Mouse (Mus musculus) Patski (cell line): ENCODE measurements around the gene Hdgfl2. TPM values are rescaled to one million over a fixed set of nuclear protein-coding genes. Genes with fewer than 3 reads are reported as not detected.

Source experiments
- ATAC-seq: fragments of 100-300 bp; one replicate; pipeline ENCODE4 v1.8.0; 2021
- CTCF ChIA-PET: fragments of 350-600 bp; sonication (Branson Sonifier 250); formaldehyde crosslinking; loops from one replicate; lab custom pipeline; 2022; ENCODE audit warnings: inconsistent platforms; lab: Charles Lee
- POLR2A ChIA-PET: fragments of 350-600 bp; sonication (Branson Sonifier 250); formaldehyde crosslinking; loops from one replicate; lab custom pipeline; 2022; ENCODE audit warnings: antibody characterized with exemption, inconsistent platforms; lab: Charles Lee
- DNase-seq: peaks from one replicate; pipeline ENCODE4 v3.0.0-alpha.2; 2011; ENCODE audit warnings: low read depth, low spot score
- H3K27me3 ChIP-seq: fragments of 371-371 bp; one replicate; pipeline ENCODE4 v1.5.1; 2021
- CTCF ChIP-seq: fragments of 100-300 bp; IDR thresholded peaks from one replicate; pipeline ENCODE4 v1.5.1; 2021
- in situ Hi-C: fragments of 300-500 bp; cut with MboI; formaldehyde crosslinking; loops from 3 replicates; pipeline ENCODE4 v1.11.1; 2018; ENCODE audit warnings: low pct_unique_long_range_greater_than_20kb, mixed read lengths
- polyA plus RNA-seq: library from polyadenylated mRNA; unstranded; gene quantifications from one replicate; pipeline ENCODE4 v1.2.3, GENCODE M21; 2021

The Hdgfl2 gene
- polyA plus RNA-seq, 1 experiment from 2014 or later: 117 TPM

DNA sequence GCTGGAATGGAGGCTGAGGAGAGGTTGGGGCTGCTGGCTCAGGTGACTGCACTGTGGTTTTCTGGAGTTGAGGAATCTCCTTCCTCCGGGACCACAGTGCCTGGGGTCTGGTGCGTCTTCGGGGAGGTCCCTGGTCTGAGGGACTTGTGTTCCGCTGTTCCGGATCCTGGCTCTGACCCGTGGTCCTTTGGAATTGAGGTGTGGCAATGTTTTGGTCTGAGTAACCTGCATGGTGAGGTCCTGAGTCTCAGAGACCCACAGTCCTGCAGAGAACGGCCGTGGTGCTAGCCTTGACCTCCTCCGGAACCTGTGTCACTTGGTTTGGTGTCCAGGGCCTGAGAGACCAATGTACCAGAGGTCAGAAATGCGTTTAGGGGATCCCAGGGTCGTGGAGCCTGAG lies 487 bp downstream of the Hdgfl2 start:
- ChIA-PET CTCF (interaction anchor here (1.3 kb wide), 1 partner anchor 43 kb away, joined by 5 read pairs; the partner anchor contains the start of gene Sh3gl1), POLR2A (no interaction called here)
- in situ Hi-C loops: no loop called here
- ATAC-seq (no peak), DNase-seq (no peak)
- TF ChIP-seq CTCF: no peak
- H3K27me3 ChIP-seq: no peaks in the 10 kb centered on the region

DNA sequence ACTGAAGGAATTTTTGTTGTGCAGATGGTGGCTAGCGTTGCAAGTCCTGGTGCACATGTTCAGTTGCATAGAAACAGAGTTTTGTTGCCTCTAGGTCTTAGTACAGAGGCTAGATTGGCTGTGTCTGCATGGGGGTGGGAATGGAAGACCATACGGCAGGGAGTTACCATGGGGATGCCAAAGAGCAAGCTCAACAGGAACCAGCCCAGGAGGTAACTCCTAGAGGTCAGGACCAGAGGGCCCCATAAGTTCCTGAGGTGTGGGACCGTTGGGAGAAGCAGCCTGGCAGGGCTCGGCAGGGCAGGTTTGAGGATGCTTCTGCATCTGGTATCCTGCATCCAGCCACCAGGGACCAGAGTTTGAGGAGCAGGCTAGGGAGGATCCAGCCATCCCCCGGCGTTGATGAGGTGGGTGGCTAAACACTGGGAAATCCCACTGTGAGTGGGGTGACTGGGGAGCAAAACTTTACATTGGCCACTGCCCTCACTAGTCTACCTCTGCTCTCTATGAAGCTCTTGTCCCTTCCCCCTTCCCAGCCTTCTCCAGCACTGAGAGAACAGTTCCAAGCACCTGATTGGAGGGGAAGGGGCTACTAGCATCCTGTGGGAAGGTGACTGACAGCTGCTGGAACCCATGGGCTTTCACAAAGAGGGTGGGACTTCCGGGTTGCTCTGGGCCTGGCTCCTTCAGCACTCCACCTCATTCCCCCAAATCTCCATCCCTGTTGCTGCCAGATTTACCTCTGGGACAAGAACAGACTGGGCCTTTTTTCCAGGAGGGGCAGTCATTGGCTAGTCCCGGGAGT lies 1.5 kb downstream of the Hdgfl2 start:
- DNase-seq: peak; percentile 44
- peak; percentile 41 for ATAC-seq
- POLR2A ChIA-PET: interaction anchor here (1.1 kb wide), 1 partner anchor 10 kb away, joined by 3 read pairs; no protein-coding TSS in a partner anchor

GRCm38 (mm10) chr17:56092312-56092711 lies 12.9 kb downstream of the Hdgfl2 start:
- ATAC-seq: no peak
- POLR2A ChIA-PET: interaction anchor here (1.0 kb wide), 2 partner anchors 9 to 10 kb away, joined by 3 to 9 read pairs; no protein-coding TSS in a partner anchor
- CTCF ChIA-PET: interaction anchor here (0.7 to 2.0 kb wide), 2 partner anchors 9 kb away, joined by 3 to 7 read pairs; no protein-coding TSS in a partner anchor

More for the DNA sequence above, 1.5 kb downstream of the Hdgfl2 start:
- TF ChIP-seq CTCF: no peak
- H3K27me3 ChIP-seq: no peaks in the 10 kb centered on the region
- in situ Hi-C loops: no loop called here
- CTCF ChIA-PET: interaction anchor here (1.1 to 1.3 kb wide), 2 partner anchors 9 to 10 kb away, joined by 3 read pairs; no protein-coding TSS in a partner anchor

DNA sequence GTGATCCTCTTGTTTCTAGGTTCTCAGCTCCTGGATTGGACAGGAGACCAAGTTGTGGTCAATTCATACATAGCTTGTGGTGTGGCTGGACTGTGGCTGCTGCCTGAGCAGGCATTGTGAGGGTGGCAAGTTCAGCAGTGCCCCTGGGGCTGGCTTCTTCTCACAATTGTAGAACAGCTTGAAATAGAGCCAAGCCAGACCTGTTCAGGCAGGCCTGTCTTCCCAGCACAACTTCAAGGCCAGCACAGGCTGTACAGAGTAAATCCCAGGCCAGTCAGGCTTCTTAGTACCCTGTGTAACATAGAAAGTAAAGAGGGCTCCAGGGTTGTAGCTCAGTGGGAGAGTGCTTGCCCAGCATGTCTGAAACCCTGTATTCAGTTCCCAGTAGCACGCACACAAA lies 13.4 kb downstream of the Hdgfl2 start:
- in situ Hi-C loops: no loop called here
- no peak for ATAC-seq
- ChIA-PET POLR2A (interaction anchor here (1.0 kb wide), 2 partner anchors 9 to 10 kb away, joined by 3 to 9 read pairs; no protein-coding TSS in a partner anchor), CTCF (interaction anchor here (0.7 to 2.0 kb wide), 2 partner anchors 9 to 10 kb away, joined by 3 to 7 read pairs; no protein-coding TSS in a partner anchor)
- TF ChIP-seq CTCF: no peak
- DNase-seq: no peak
- H3K27me3 ChIP-seq: no peaks in the 10 kb centered on the region

More at GRCm38 (mm10) chr17:56092312-56092711, 12.9 kb downstream of the Hdgfl2 start:
- in situ Hi-C loops: no loop called here
- no peaks in the 10 kb centered on the region for H3K27me3 ChIP-seq
- no peak for TF ChIP-seq CTCF
- no peak for DNase-seq

- ChIA-PET POLR2A (no interaction called here), CTCF (interaction anchor here (1.1 kb wide), 1 partner anchor 10 kb away, joined by 3 read pairs; no protein-coding TSS in a partner anchor)
- H3K27me3 ChIP-seq: no peaks in the 10 kb centered on the region
- DNase-seq (no peak), ATAC-seq (no peak)
- no peak for TF ChIP-seq CTCF
- in situ Hi-C loops: no loop called here
Measured at GRCm38 (mm10) chr17:56096883-56097282, 17.4 kb downstream of the Hdgfl2 start.

DNA sequence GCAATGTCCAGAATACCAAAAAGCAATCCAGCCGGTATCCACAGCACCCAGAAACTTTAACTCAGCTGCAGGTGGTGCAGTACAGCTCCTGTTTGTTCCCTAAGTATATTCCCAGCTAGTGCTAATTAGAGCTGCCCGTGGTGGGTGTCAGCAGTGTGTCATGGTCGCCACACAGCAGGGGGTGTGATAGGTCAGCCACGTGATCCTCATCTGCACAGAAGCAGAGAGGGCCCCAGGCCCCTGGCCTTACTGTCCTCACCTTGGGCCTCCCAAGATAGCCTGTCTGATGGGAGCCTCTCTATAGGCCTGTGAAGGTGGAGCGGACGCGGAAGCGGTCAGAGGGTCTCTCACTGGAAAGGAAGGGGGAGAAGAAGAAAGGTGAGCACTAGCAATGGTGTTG lies 18.7 kb downstream of the Hdgfl2 start:
- ATAC-seq (no peak), DNase-seq (no peak)
- ChIA-PET CTCF (interaction anchor here (1.1 kb wide), 1 partner anchor 11 kb away, joined by 3 read pairs; no protein-coding TSS in a partner anchor), POLR2A (interaction anchor here (0.9 kb wide), 1 partner anchor 77 kb away, joined by 3 read pairs; no protein-coding TSS in a partner anchor)
- H3K27me3 ChIP-seq: no peaks in the 10 kb centered on the region
- no peak for TF ChIP-seq CTCF
- in situ Hi-C loops: no loop called here

DNA sequence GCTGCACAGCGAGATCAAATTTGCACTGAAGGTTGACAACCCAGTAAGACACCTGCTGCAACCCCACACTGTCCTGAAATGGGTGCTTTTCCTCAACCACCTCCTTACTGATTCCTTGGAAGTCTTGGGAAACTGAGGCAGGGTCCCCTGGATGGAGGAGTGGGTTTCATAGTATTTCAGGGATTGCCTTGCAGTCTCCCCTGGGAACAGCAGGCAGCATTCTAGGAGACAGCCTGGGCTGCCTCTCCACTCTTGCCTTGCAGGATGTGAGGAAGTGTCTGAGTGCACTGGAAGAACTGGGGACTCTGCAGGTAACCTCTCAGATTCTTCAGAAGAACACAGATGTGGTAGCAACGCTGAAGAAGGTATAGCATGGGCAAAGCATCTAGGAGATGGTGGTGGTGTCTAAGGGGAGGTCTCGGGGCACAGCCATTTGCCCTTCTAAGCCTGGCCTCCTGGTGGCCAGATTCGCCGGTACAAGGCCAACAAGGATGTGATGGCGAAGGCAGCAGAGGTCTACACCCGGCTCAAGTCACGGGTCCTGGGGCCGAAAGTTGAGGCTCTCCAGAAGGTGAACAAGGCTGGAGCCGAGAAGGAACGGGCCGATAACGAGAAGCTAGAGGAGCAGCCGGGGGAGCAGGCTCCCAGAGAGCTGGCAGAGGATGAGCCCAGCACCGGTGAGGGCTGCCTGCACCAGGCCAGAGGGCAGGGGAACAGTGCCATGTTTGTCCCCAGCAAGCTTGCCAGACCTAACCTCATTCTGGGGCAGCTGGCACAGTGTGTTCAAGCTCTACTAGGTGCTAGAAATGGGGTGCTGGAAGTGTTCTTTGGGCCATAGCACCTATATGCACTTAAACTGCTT lies 19.5 kb downstream of the Hdgfl2 start:
- TF ChIP-seq CTCF: no peak
- POLR2A ChIA-PET: interaction anchor here (1.4 kb wide), 1 partner anchor 10 kb away, joined by 8 read pairs; no protein-coding TSS in a partner anchor
- no peak for ATAC-seq
- no peaks in the 10 kb centered on the region for H3K27me3 ChIP-seq
- CTCF ChIA-PET: interaction anchor here (1.8 to 2.3 kb wide), 2 partner anchors 9 to 13 kb away, joined by 6 to 10 read pairs; no protein-coding TSS in a partner anchor
- in situ Hi-C loops: no loop called here
- DNase-seq: no peak

DNA sequence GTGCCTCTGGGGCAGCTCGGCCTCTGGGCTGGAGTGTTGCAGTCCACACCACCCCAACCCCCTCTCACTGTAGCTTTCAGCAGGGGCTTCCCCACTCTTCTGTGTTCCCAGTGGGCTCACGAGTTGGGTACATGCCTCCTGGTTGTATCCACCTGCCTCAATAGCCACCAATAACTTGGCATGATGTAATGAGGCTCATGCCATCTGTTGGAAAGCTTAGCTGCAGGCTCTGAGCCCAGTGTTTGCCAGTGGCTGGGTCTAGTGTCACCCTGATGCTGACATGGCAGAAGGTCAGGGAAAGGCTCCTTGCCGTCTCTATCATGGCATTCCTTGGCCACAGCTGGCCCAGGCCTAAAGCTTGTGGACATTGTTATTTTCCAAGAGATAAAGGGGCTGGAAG lies 21.4 kb downstream of the Hdgfl2 start:
- ChIA-PET POLR2A (interaction anchor here (0.6 kb wide), 1 partner anchor 84 kb away, joined by 6 read pairs; no protein-coding TSS in a partner anchor), CTCF (interaction anchor here (1.8 to 2.3 kb wide), 2 partner anchors 11 kb away, joined by 6 to 10 read pairs; no protein-coding TSS in a partner anchor)

DNA sequence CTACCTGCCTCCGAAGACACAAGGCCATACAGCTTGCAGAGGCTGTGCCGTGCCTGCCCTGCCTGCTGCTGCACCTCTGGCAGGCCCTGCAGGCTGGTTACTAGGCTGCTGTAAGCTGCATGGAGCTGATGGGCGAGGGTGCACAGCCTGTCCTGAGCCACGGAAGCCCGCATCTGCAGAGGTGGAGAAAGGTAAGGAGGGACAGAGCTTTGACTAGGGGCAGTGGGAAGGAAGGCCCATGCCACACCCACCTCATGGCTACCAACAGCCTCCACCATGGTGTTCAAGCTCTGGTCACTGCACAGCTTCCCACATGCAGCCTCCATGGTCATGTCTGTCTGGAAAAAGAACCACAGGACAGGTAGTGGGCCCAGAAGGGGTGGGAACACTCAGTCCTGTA lies 22.7 kb downstream of the Hdgfl2 start:
- no peaks in the 10 kb centered on the region for H3K27me3 ChIP-seq
- TF ChIP-seq CTCF: no peak
- in situ Hi-C loops: no loop called here
- POLR2A ChIA-PET: interaction anchor here (0.8 to 0.9 kb wide), 2 partner anchors 9 to 19 kb away, joined by 3 to 4 read pairs; no protein-coding TSS in a partner anchor
- DNase-seq: no peak
- no peak for ATAC-seq
- CTCF ChIA-PET: interaction anchor here (0.8 to 1.5 kb wide), 3 partner anchors 10 to 12 kb away, joined by 3 to 5 read pairs (median 4); no protein-coding TSS in a partner anchor

More for the DNA sequence above, 21.4 kb downstream of the Hdgfl2 start:
- DNase-seq (no peak), ATAC-seq (no peak)
- in situ Hi-C loops: no loop called here
- no peak for TF ChIP-seq CTCF
- H3K27me3 ChIP-seq: no peaks in the 10 kb centered on the region
